ENCODE assay signal across 13 mouse cellular contexts in the genomic region with DNA sequence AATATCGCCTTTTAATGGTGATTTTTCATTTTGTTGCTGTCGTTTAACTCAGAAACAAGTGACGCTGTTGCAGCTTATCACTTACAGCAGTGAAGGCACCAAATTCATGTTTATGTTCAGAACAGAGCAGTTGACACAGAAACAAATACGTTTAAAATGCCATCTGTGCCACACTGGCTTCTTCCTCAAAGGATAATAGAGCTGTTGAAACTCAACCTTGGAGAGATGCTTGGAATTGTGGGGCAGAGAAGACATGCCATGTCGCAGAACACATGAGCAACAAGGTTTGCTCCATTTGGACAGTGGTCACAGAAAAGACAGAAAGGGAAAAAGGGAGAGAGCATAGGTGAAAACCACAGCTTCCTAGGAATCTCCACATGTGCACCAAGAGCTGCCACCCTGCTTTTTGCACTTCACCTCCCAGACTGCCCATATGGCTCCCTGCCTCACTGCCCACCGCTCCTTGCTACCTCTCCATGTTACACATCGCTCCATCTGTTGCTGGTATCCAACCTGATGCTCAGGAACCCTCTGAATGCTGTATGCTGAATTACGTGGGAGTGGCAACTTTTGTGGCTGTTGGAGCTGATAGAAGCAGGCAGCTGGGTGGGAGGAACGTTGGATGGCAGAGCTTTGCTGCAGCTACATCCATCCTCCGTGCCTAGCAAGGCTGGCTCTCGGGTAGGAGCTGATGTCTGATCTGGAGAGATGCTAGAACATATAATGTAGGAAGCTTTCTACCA.
DNase-seq lines count a peak whose midpoint lies in the region; ATAC-seq and TF ChIP-seq lines count a peak whose summit lies in the region.
"Had no signal": no experiment of that assay in that cellular context is flagged by ENCODE, and none has a peak within 500 bp of the region (broad histone marks: within the 10 kb centered on the region; RNA-seq: fewer than 3 reads in every experiment).

No protein-coding gene starts in this region.

- no peaks in the 10 kb centered on the region for H3K9me3 ChIP-seq in forebrain, embryonic 15.5 days
- H3K9me3 ChIP-seq in forebrain, embryonic 11.5 days (ENCODE audit: control insufficient read depth, low read length), result no peaks in the 10 kb centered on the region
- H3K9me3 ChIP-seq in hindbrain, postnatal 0 days (ENCODE audit: low read length), result no peaks in the 10 kb centered on the region
- H3K9me3 ChIP-seq: neural tube, embryonic 12.5 days had no signal

- no peak for TF ChIP-seq CTCF in hindbrain, postnatal 0 days (IDR thresholded peaks at IDR 0.05; ENCODE audit: low read depth)

- H3K4me2 ChIP-seq in forebrain, embryonic 15.5 days (replicated peaks), result no peak overlapping the region
- no peak overlapping the region for H3K4me2 ChIP-seq in forebrain, embryonic 11.5 days (ENCODE audit: low read depth, low read length, severe bottlenecking)
- H3K4me2 ChIP-seq in hindbrain, postnatal 0 days (ENCODE audit: low read depth, low read length), result no peak overlapping the region
- H3K4me2 ChIP-seq: neural tube, embryonic 12.5 days had no signal

- WGBS in forebrain, embryonic 15.5 days, result 64% methylated on average over 11 of the region's 11 CpGs
- WGBS in forebrain, embryonic 11.5 days, result 85% methylated on average over 11 of the region's 11 CpGs
- WGBS in hindbrain, postnatal 0 days, result 75% methylated on average over 11 of the region's 11 CpGs

- H3K4me1 ChIP-seq in forebrain, embryonic 15.5 days, result no peaks in the 10 kb centered on the region
- no peaks in the 10 kb centered on the region for H3K4me1 ChIP-seq in forebrain, embryonic 11.5 days (replicated peaks; ENCODE audit: control insufficient read depth, insufficient read depth, low read length)
- H3K4me1 ChIP-seq in hindbrain, postnatal 0 days (ENCODE audit: insufficient read depth, low read length), result no peaks in the 10 kb centered on the region
- H3K4me1 ChIP-seq: neural tube, embryonic 12.5 days had no signal

- peak; percentile 55; the same call in 1 of the 2 replicates for ATAC-seq in forebrain, embryonic 15.5 days (replicated peaks)
- ATAC-seq in forebrain, embryonic 11.5 days (replicated peaks; ENCODE audit: low FRiP score), result no peak
- ATAC-seq in frontal cortex, adult (ENCODE audit: low TSS enrichment), result peak; percentile 99
- no peak for ATAC-seq in hindbrain, postnatal 0 days

- H3K9ac ChIP-seq in forebrain, embryonic 15.5 days (replicated peaks), result no peak overlapping the region
- H3K9ac ChIP-seq in forebrain, embryonic 11.5 days (ENCODE audit: low read length), result no peak overlapping the region
- H3K9ac ChIP-seq in hindbrain, postnatal 0 days (replicated peaks; ENCODE audit: low read length), result no peak overlapping the region
- H3K9ac ChIP-seq: neural tube, embryonic 12.5 days had no signal

- H3K36me3 ChIP-seq in forebrain, embryonic 15.5 days, result no peaks in the 10 kb centered on the region
- H3K36me3 ChIP-seq in forebrain, embryonic 11.5 days (ENCODE audit: control insufficient read depth, insufficient read depth, low read length), result no peaks in the 10 kb centered on the region
- H3K36me3 ChIP-seq in hindbrain, postnatal 0 days (ENCODE audit: insufficient read depth, low read length), result no peaks in the 10 kb centered on the region
- H3K36me3 ChIP-seq: neural tube, embryonic 12.5 days had no signal

- peak overlapping the region; percentile 17; the same call in 1 of the 2 replicates for H3K27ac ChIP-seq in forebrain, embryonic 15.5 days (replicated peaks)
- no peak overlapping the region for H3K27ac ChIP-seq in forebrain, embryonic 11.5 days (ENCODE audit: low read depth, low read length)
- H3K27ac ChIP-seq in hindbrain, postnatal 0 days, result no peak overlapping the region
- H3K27ac ChIP-seq: neural tube, embryonic 12.5 days had no signal

- intact Hi-C loops in heart, postnatal 25 days (cut with DNase I), result no loop called here

- H3K4me3 ChIP-seq in forebrain, embryonic 15.5 days, result no peak overlapping the region
- H3K4me3 ChIP-seq in forebrain, embryonic 11.5 days (ENCODE audit: low read depth, low read length), result no peak overlapping the region
- H3K4me3 ChIP-seq in hindbrain, postnatal 0 days (ENCODE audit: low read length), result no peak overlapping the region
- H3K4me3 ChIP-seq: neural tube, embryonic 12.5 days had no signal

- no peaks in the 10 kb centered on the region for H3K27me3 ChIP-seq in forebrain, embryonic 15.5 days
- H3K27me3 ChIP-seq in forebrain, embryonic 11.5 days (ENCODE audit: control insufficient read depth, insufficient read depth, low read length), result no peaks in the 10 kb centered on the region
- H3K27me3 ChIP-seq in hindbrain, postnatal 0 days (ENCODE audit: insufficient read depth, low read length), result no peaks in the 10 kb centered on the region
- H3K27me3 ChIP-seq: neural tube, embryonic 12.5 days had no signal

- DNase-seq in forebrain, embryonic 11.5 days (ENCODE audit: low spot score), result no peak
- peak; percentile 73 for DNase-seq in left cerebral cortex, adult 11 months (ENCODE audit: low spot score)
- peak; percentile 81 for DNase-seq in right cerebral cortex, postnatal 25 days
- DNase-seq in kidney, adult 18-20 months, result no peak
- no peak for DNase-seq in heart, postnatal 25 days (ENCODE audit: low spot score)
- DNase-seq in hindbrain, postnatal 0 days (ENCODE audit: low spot score), result no peak
- DNase-seq: adrenal gland, adult 8-10 months; gastrocnemius, postnatal 10 days; kidney, adult 8-10 months; thymus, postnatal 4 days had no signal

Comparison
In these comparisons a context has a peak if more than half of its experiments do, and no peak if none do; other contexts are left out.
1. ATAC-seq: peak in forebrain, embryonic 15.5 days (single experiment) and frontal cortex, adult (single experiment); none in forebrain, embryonic 11.5 days (single experiment) and hindbrain, postnatal 0 days (single experiment).
2. DNase-seq: peak in left cerebral cortex, adult 11 months (single experiment) and right cerebral cortex, postnatal 25 days (single experiment); none in forebrain, embryonic 11.5 days (single experiment), kidney, adult 18-20 months (single experiment), heart, postnatal 25 days (single experiment) and hindbrain, postnatal 0 days (single experiment).